Mouse (Mus musculus) brain, embryonic 14.5 days (tissue): ENCODE measurements around the gene Helz2.
"Not testable (repeated sequence)": the region's sequence is repeated elsewhere in the genome, so short reads cannot be mapped to it uniquely, and the experiment has no call there.

Source experiments
- CTCF ChIP-seq: fragments of 200-500 bp; IDR thresholded peaks from 2 replicates; pipeline ENCODE4 v1.5.1; 2012; ENCODE audit warnings: inconsistent platforms, mild to moderate bottlenecking, moderate library complexity, borderline replicate concordance; ENCODE audit not compliant: insufficient read depth, insufficient read length; ENCODE audit errors: extremely low read depth
- POLR2A ChIP-seq: fragments of 200-500 bp; IDR thresholded peaks from 2 replicates; pipeline ENCODE4 v1.6.1; 2012; ENCODE audit warnings: mild to moderate bottlenecking, inconsistent platforms, borderline replicate concordance; ENCODE audit not compliant: poor library complexity, insufficient read depth, insufficient read length, severe bottlenecking; ENCODE audit errors: extremely low read depth

DNA sequence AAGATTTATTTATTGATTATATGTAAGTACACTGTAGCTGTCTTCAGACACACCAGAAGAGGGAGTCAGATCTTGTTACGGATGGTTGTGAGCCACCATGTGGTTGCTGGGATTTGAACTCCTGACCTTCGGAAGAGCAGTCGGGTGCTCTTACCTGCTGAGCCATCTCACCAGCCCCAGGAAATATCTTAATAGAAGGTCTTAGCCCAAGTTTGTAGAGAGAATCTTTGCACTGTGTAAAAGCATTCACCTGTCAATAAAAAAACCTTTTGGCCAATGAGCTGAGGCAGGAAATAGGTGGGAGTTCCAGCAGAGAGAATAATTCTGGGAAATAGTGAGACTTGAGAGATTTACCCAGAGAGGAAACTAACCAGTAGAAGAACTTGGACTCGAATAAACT lies 50.4 kb downstream of the Helz2 start:
- not testable (repeated sequence) for TF ChIP-seq CTCF, POLR2A
